In genomic region chr1:128438526-128438925, GRCm38 (mm10) we compare ENCODE assay signal across 32 mouse cellular contexts. TPM values are rescaled to one million over a fixed set of nuclear protein-coding genes. Genes with fewer than 3 reads are reported as not detected.
A peak's percentile ranks its signal among the peaks of the same experiment; 100 is the strongest.
DNase-seq lines count a peak whose midpoint lies in the region; ATAC-seq and TF ChIP-seq lines count a peak whose summit lies in the region.
"Had no signal": no experiment of that assay in that cellular context is flagged by ENCODE, and none has a peak within 500 bp of the region (broad histone marks: within the 10 kb centered on the region; RNA-seq: fewer than 3 reads in every experiment).

No protein-coding gene starts in this region.

- peaks cover 6 to 24% of the 10 kb centered on the region in 2 experiments for H3K4me1 ChIP-seq in CH12.LX (ENCODE audit: control insufficient read depth in 1 of 2, insufficient read depth in 2 of 2)
- H3K4me1 ChIP-seq in midbrain, embryonic 10.5 days = peaks cover 24% of the 10 kb centered on the region
- H3K4me1 ChIP-seq: intestine, embryonic 15.5 days; liver, embryonic 15.5 days; lung, embryonic 15.5 days had no signal

- peak; percentile 48 for ATAC-seq in megakaryocyte, adult 5-6 weeks (ENCODE audit: poor library complexity, severe bottlenecking)
- ATAC-seq: forebrain, postnatal 0 days; hindbrain, embryonic 16.5 days; intestine, embryonic 15.5 days; midbrain, embryonic 13.5 days had no signal

- H3K36me3 ChIP-seq in CH12.LX (replicated peaks in 1 of 2; ENCODE audit: control insufficient read depth in 1 of 2, insufficient read depth in 1 of 2, low read length in 1 of 2) = no peaks in the 10 kb centered on the region
- no peaks in the 10 kb centered on the region for H3K36me3 ChIP-seq in midbrain, embryonic 10.5 days
- H3K36me3 ChIP-seq: embryonic facial prominence, embryonic 13.5 days; forebrain, embryonic 10.5 days; G1E; heart, embryonic 13.5 days; intestine, embryonic 15.5 days; limb, embryonic 10.5 days; limb, embryonic 15.5 days; liver, embryonic 15.5 days; lung, embryonic 15.5 days; midbrain, embryonic 13.5 days; neural tube, embryonic 13.5 days had no signal

- WGBS in midbrain, embryonic 10.5 days = 88% methylated on average over 5 of the region's 5 CpGs

- no peak for TF ChIP-seq POLR2A in CH12.LX (IDR thresholded peaks at IDR 0.05; ENCODE audit: low read depth, low read length)

- dilution Hi-C loops in CH12.LX (cut with MboI; ENCODE audit: extremely low pct_ligation_motif_present, extremely low pct_unique_long_range_greater_than_20kb, low sequenced_read_pairs) = no loop called here

- no peak for TF ChIP-seq EP300 in CH12.LX (IDR thresholded peaks at IDR 0.05; ENCODE audit: low read length)

- H3K27ac ChIP-seq in CH12.LX (ENCODE audit: insufficient read depth, low read depth) = no peak overlapping the region
- H3K27ac ChIP-seq in midbrain, embryonic 10.5 days (replicated peaks) = no peak overlapping the region
- H3K27ac ChIP-seq: embryonic facial prominence, embryonic 13.5 days; forebrain, embryonic 10.5 days; heart, embryonic 13.5 days; intestine, embryonic 15.5 days; layer of hippocampus, adult 2 months; limb, embryonic 10.5 days; limb, embryonic 15.5 days; liver, embryonic 15.5 days; lung, embryonic 15.5 days; midbrain, embryonic 13.5 days; neural tube, embryonic 13.5 days had no signal

- H3K4me2 ChIP-seq in CH12.LX (ENCODE audit: insufficient read depth, low read depth, poor library complexity, severe bottlenecking) = no peak overlapping the region
- H3K4me2 ChIP-seq: embryonic facial prominence, embryonic 13.5 days; heart, embryonic 13.5 days; intestine, embryonic 15.5 days; limb, embryonic 15.5 days; liver, embryonic 15.5 days; lung, embryonic 15.5 days; midbrain, embryonic 13.5 days; neural tube, embryonic 13.5 days had no signal

- H3K4me3 ChIP-seq in CH12.LX (replicated peaks in 1 of 3; ENCODE audit: low read depth in 2 of 3, low read length in 2 of 3, poor library complexity in 1 of 3) = no peak overlapping the region
- H3K4me3 ChIP-seq in midbrain, embryonic 10.5 days = no peak overlapping the region
- H3K4me3 ChIP-seq: embryonic facial prominence, embryonic 13.5 days; forebrain, embryonic 10.5 days; heart, embryonic 13.5 days; intestine, embryonic 15.5 days; layer of hippocampus, adult 2 months; limb, embryonic 10.5 days; limb, embryonic 15.5 days; liver, embryonic 15.5 days; lung, embryonic 15.5 days; megakaryocyte, embryonic 14.5 days; midbrain, embryonic 13.5 days; neural tube, embryonic 13.5 days had no signal

- no peaks in the 10 kb centered on the region for H3K27me3 ChIP-seq in CH12.LX (replicated peaks)
- peaks cover 18% of the 10 kb centered on the region for H3K27me3 ChIP-seq in midbrain, embryonic 10.5 days (ENCODE audit: low read depth, poor library complexity, severe bottlenecking)
- H3K27me3 ChIP-seq: embryonic facial prominence, embryonic 13.5 days; heart, embryonic 13.5 days; intestine, embryonic 15.5 days; limb, embryonic 15.5 days; liver, embryonic 15.5 days; lung, embryonic 15.5 days; megakaryocyte, embryonic 14.5 days; neural tube, embryonic 13.5 days had no signal

- no peaks in the 10 kb centered on the region for H3K79me2 ChIP-seq in CH12.LX (replicated peaks; ENCODE audit: control insufficient read depth, extremely low read depth, insufficient read depth, poor library complexity, severe bottlenecking)

- in situ Hi-C loops in CH12.LX (cut with MboI; ENCODE audit: low pct_ligation_motif_present, low pct_unique_long_range_greater_than_20kb, low sequenced_read_pairs) = no loop called here

- peak; percentile 76 for DNase-seq in 416B (ENCODE audit: low read depth)
- DNase-seq in CH12.LX (ENCODE audit: extremely low read depth) = peak; percentile 24
- peak; percentile 14 to 15 for DNase-seq in thymus, postnatal 10 days (ENCODE audit: low spot score in 2 of 2)
- no peak for DNase-seq in urinary bladder, postnatal 10 days (ENCODE audit: low spot score)
- DNase-seq in spleen, adult 18-20 months = no peak
- DNase-seq in gastrocnemius, postnatal 4 days (ENCODE audit: low spot score in 2 of 2) = no peak
- DNase-seq in midbrain, embryonic 10.5 days (ENCODE audit: low spot score) = no peak
- DNase-seq: adrenal gland, postnatal 10 days; cerebellum, adult 9-10 months; cerebellum, postnatal 36 days; embryo, embryonic 11 days; forebrain, postnatal 0 days; gastrocnemius, postnatal 10 days; heart, adult 18-20 months; heart, postnatal 14 days; kidney, adult 2 months; kidney, postnatal 36 days had no signal

- no peak for TF ChIP-seq CTCF in CH12.LX (conservative IDR thresholded peaks at IDR 0.05 in 1 of 2, IDR thresholded peaks at IDR 0.05 in 1 of 2; ENCODE audit: low read depth in 2 of 2, low read length in 2 of 2)

- no peak overlapping the region; the same call in 1 of the 2 replicates for H3K9ac ChIP-seq in CH12.LX (ENCODE audit: insufficient read depth, low read depth)
- H3K9ac ChIP-seq: embryonic facial prominence, embryonic 13.5 days; forebrain, postnatal 0 days; heart, embryonic 13.5 days; intestine, embryonic 15.5 days; limb, embryonic 15.5 days; liver, embryonic 15.5 days; lung, embryonic 15.5 days; midbrain, embryonic 13.5 days; neural tube, embryonic 13.5 days had no signal

- H3K9me3 ChIP-seq in CH12.LX (replicated peaks; ENCODE audit: low read length) = no peaks in the 10 kb centered on the region
- H3K9me3 ChIP-seq in midbrain, embryonic 10.5 days (replicated peaks) = no peaks in the 10 kb centered on the region
- H3K9me3 ChIP-seq: embryonic facial prominence, embryonic 13.5 days; forebrain, embryonic 10.5 days; G1E; heart, embryonic 13.5 days; intestine, embryonic 15.5 days; limb, embryonic 10.5 days; limb, embryonic 15.5 days; liver, embryonic 15.5 days; lung, embryonic 15.5 days; midbrain, embryonic 13.5 days; neural tube, embryonic 13.5 days had no signal

- no peak for TF ChIP-seq RAD21 in CH12.LX (IDR thresholded peaks at IDR 0.05; ENCODE audit: low read depth, low read length)

TF ChIP-seq in CH12.LX, 34 proteins besides CTCF, POLR2A, EP300 and RAD21:
- TF ChIP-seq SIN3A (IDR thresholded peaks at IDR 0.05; ENCODE audit: low read length) = no peak
- TF ChIP-seq MYC (IDR thresholded peaks at IDR 0.05; ENCODE audit: low read depth, low read length) = no peak
- no peak for TF ChIP-seq E2F4 (IDR thresholded peaks at IDR 0.05; ENCODE audit: insufficient replicate concordance, low read depth, low read length)
- no peak for TF ChIP-seq ZC3H11A (IDR thresholded peaks at IDR 0.05; ENCODE audit: low read depth, low read length)
- no peak for TF ChIP-seq RCOR1 (conservative IDR thresholded peaks at IDR 0.05; ENCODE audit: low read depth, low read length)
- no peak for TF ChIP-seq USF1 (IDR thresholded peaks at IDR 0.05; ENCODE audit: low read depth, low read length)
- no peak for TF ChIP-seq BHLHE40 (IDR thresholded peaks at IDR 0.05; ENCODE audit: low read depth, low read length)
- TF ChIP-seq MXI1 (IDR thresholded peaks at IDR 0.05; ENCODE audit: low read depth, low read length) = no peak

RNA-seq across cellular contexts. Expression of gene Dars, which starts 21.4 kb away (rescaled TPM):
- total RNA-seq in CH12.LX (2012; rRNA removed) = 166 and 177 TPM in 2 replicates
- total RNA-seq in CH12.LX (2014; rRNA removed) = 339 and 375 TPM in 2 replicates
- polyA plus RNA-seq in CH12.LX (2012; ENCODE audit: insufficient read length, low read depth) = 190 and 206 TPM in 2 replicates
- 101 and 106 TPM in 2 replicates for total RNA-seq in megakaryocyte, adult 5-6 weeks (2015)
- total RNA-seq in megakaryocyte, adult 5-6 weeks (2017) = 149 and 150 TPM in 2 replicates
- total RNA-seq in gastrocnemius, postnatal 4 days (2021) = 10 to 100 TPM; 78.9 to 79.1 TPM
- 190 and 216 TPM in 2 replicates for polyA plus RNA-seq in midbrain, embryonic 10.5 days (2016; fragmentation: Nextera tagmentation; extraction: Ambion mirVana)

Comparison
In these comparisons a context has a peak if more than half of its experiments do, and no peak if none do; other contexts are left out.
1. DNase-seq: peak in 416B (single experiment), CH12.LX (single experiment) and thymus, postnatal 10 days (2 of 2); none in urinary bladder, postnatal 10 days (single experiment), spleen, adult 18-20 months (0 of 2), gastrocnemius, postnatal 4 days (0 of 2) and midbrain, embryonic 10.5 days (single experiment).